Mouse (Mus musculus): ENCODE measurements around the gene Zdhhc25.

Zdhhc25 gene

DNA sequence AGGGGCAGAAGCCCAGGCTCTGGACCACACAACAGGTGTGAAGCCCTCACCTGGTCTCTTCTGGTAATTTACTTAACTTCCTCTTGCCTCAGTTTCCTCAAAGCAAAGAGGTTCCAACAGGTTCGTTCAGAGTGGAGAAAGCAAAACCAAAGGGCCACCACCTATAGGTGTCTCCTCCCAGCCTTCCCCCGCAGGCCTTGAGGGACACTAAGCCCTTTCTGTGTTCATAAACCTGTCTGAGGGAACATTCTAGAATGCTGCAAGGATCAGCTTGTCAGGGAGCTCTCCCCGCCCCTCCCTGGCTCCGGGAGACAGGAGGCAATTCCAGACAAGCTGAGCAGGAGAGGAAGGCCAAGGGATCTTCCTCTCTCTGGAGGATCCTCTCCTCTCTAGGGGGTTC lies at the start of gene Zdhhc25:
Gene Zdhhc25, plus strand, starts transcription at position 301 of the 400 bp plus-strand sequence.
- no peak for DNase-seq (ENCODE audit: low spot score in 2 of 2)

DNA sequence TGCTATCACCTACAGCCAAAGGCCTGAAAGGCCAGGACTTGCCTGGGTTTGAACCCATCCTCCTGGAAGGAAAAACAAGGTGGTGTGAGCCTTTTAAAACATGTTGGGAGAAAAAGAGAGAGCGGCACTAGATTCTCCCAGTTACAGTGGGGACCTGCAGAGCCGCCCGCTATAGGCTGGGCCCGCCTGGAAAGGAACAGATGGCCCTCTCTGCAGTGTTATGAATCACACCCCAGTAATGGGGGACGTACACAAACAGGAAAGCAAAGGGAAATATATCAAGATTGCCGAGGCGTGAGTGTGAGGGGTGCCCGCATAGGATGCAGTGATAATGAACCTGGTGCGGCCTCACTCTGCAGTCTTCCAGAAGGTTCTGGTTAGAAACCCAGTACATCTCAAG lies 47.2 kb upstream of the Zdhhc25 start:
- no peak for DNase-seq (ENCODE audit: low spot score in 2 of 2)

- peak in 1 of 2 experiments; percentile 20 for DNase-seq (ENCODE audit: low spot score in 2 of 2)
These were observed 44.6 kb upstream of the Zdhhc25 start for GRCm38 (mm10) chr15:88555476-88555875.

DNA sequence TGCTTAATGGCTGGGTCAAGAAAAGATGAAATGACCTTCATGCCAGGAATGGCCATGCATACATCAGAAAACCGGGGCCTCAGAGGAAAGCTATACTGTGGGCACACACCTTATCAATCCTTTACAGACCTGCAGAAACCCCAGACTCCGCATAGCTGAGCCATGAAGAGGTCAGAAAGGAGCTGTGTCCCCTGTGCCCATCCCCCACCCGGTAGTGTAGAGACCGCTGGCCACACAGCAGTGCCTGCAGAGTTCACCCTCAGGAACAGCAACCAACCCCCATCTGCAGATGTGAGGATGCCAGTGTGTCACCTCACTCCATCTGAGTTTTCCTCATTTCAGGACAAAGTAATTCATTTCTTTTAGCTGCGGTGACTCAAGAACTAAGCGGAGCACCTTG lies 39.5 kb upstream of the Zdhhc25 start:
- no peak for DNase-seq (ENCODE audit: low spot score in 2 of 2)

- DNase-seq (ENCODE audit: low spot score in 2 of 2) = no peak
These were observed 38.9 kb upstream of the Zdhhc25 start for GRCm38 (mm10) chr15:88561058-88561730.

DNA sequence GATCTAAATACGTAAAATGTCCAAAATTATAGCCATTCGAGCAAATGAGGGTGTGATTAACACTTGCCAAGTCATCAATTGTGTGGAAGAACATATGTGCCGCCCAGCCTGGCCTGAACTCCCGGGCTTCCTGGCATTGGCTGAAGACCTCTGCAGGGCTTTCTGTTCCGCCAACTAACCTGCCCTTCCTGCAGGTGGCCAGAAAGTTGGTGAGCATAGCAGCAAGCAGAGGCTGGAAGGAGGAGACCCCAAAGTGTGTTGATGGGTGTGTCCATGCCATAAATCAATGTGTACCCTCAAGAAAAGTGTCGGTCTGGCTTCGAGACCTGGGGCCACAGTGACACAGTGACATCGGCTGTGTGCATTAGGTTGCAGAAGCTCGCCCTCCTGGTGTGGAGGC lies 34.8 kb upstream of the Zdhhc25 start:
- DNase-seq (ENCODE audit: low spot score in 2 of 2) = no peak

GRCm38 (mm10) chr15:88565806-88566205 lies 34.3 kb upstream of the Zdhhc25 start:
- no peak for DNase-seq (ENCODE audit: low spot score in 2 of 2)

DNA sequence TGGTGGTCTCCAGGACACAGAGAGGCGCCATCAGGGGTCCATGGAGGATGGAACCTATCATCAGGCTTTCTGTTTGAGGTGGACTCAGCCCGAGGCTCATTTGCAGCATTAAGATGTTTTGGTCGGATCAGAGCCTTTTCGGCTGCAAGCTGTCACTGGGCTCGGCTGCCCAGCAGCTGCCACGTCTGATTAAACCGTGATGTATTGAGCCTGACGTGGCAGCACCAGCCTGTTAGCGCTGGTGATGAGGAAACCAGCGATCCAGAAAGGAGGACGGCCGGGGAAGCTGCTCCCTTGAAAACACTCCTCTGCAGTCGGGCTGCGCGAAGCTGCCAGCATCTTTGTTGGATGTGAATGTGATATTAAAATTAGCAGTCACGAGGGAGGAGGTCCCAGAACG lies 29.4 kb upstream of the Zdhhc25 start:
- DNase-seq (ENCODE audit: low spot score in 2 of 2) = no peak

DNA sequence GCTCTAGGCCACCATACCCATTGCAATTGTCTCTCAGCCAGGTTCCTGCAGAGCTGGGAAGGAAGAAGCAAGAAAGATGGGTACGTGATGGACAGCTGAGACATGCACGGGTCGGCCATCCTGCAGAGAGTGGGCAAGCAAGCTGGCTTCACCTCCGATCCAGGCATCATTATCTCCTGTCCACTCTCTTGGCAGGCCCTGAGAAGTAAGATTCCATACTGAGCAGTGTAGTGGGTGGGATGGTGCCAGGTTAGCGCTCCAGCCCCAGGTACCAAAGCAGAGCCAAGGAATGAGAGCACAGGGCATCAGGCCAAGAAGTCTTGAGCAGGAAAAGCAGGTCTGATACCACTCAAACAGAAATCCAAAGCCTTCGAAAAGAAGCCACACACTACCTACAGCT lies 20.6 kb upstream of the Zdhhc25 start:
- DNase-seq (ENCODE audit: low spot score in 2 of 2) = no peak

DNA sequence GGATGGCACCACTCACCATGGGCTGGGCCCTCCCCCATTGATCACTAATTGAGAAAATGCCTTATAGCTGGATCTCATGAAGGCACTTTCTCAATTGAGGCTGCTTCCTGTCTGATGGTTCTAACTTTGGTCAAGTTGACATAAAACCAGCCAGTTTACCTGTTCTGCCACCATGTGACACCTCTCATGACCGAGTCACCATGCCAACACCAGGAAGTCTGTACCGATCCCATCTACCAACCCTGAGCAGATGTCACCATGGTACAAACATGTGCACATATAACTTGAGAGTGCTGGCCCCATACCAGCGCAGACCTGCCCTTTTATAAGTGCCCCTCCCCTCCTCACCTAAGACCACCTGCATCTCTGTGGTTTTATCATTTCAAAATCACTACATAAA lies 2.4 kb downstream of the Zdhhc25 start:
- DNase-seq (ENCODE audit: low spot score in 2 of 2) = no peak

DNA sequence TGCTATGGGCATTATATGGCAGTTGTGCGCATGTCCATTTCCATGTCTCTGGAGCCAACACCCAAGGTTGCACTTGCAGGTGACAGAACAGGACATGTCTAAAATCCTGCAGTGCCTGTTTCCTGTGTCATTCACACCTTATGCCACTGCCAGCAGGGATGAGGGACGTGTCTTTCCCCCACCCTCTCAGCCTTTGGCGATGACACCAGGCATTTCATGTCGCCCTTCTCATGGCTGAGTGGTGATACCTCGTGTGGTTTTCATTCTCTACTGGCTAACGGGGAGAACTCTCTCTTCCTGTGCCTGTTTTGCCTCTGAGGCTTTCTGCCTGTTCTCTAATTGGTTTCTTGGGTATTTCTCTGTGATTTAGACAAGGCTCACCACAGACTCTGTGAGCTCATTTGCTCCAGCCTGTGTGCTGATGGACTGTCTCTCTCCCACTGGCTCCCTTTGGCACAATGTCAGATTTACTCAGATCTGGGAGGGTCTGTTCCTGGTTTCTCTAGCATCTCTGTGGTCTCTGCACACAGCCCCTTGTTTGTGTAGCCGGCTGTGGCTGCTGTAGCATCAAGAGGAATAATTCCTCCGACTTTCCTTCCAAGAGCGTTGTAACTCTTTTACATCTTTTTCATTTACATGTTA lies 3.1 kb downstream of the Zdhhc25 start:
- no peak for DNase-seq (ENCODE audit: low spot score in 2 of 2)

- no peak for DNase-seq (ENCODE audit: low spot score in 2 of 2)
These were observed 3.6 kb downstream of the Zdhhc25 start for GRCm38 (mm10) chr15:88603733-88604119.

DNA sequence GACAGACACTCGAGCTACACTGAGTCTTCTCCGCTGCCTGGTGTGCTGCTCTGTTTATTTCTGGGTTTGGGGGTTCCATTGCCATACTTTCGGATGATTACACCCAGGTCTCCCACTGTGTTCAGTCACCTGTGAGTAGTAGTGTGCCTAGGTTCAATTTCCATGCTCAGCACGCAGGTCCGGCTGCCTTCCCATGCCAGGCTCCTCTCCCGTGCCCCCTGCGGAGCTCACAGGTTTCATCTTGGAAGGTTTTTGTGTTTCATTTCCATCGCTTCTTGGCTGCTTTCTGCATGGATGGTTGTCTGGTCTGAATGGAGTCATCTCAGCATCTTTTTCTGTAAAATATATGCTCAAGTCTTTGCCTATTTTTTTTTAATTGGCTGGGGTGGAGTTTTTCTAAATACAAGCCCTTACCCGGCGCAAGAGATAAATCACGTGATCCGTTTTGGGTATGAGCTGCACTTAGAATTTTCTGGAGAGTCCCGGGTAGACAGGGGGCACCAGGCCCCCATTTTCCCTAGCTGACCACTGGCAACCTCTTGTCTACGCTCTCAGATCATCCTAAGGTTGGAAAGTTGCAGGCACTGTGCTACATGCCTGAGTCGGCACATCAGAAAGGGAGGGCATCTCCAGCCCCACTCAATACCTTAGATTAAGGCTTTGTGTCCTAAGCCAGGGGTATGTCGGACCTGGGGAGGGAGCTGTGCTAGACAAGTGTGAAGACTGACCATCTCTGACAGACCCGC lies 4.7 kb downstream of the Zdhhc25 start:
- DNase-seq (ENCODE audit: low spot score in 2 of 2) = no peak

- DNase-seq (ENCODE audit: low spot score in 2 of 2) = no peak
These were observed 5.3 kb downstream of the Zdhhc25 start for GRCm38 (mm10) chr15:88605415-88605785.

GRCm38 (mm10) chr15:88617125-88617524 lies 17.0 kb downstream of the Zdhhc25 start:
- no peak for DNase-seq (ENCODE audit: low spot score in 2 of 2)

DNA sequence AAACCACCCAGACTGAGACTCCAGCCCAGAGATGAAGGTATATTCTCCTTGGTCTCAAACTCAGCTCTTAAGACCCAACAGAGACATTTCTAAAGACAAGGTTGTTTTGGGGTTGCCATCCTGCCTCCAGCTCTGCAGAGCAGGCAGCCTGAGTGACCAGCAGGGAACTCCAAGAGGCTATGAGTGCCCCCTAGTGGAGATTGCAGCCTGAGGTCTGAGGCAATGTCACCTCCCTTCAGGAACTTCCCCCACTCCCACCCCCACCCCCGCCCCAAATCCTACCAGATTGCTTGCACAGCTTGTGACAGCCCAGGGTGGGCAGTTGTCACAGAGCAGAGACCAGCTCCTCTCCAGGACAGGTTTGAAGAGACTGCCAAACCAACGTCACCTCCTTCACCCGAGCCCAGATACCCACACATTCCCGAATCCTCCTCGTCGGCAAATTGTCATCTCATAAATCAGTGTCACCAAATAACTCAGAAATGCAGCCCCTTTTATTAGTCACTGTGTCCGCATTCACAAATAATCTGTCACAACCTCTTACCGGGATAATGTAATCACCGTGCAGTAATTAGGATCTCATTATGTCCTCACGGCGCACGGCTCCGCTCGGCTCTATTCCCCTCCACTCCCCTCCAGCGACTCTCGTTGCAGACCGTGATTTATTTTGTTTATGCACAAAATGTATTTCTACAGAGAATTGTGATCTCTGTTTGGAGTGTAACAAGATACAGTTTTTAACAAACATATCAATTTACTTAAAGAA lies 18.1 kb downstream of the Zdhhc25 start:
- DNase-seq (ENCODE audit: low spot score in 2 of 2) = peak; percentile 19 to 30

DNA sequence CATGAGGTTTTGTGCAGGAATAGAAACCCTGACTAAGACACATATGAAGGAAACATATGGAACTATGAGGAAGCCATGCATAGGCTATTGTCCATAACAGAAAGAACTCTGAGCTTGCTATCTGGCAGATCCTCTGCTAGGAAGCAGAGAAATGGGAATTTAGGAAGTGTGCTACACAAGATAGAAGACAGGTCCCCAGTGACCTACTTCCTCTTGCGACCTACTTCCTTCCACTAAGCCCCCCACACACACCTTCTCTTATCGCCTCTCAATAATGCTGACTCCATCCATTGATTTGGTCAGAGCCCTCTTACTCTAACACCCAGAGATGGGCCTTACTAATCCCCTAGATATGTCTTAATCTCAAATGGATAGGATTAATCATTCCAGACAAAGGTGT lies 19.9 kb downstream of the Zdhhc25 start:
- no peak for DNase-seq (ENCODE audit: low spot score in 2 of 2)

GRCm38 (mm10) chr15:88623891-88624290 lies 23.8 kb downstream of the Zdhhc25 start:
- no peak for DNase-seq (ENCODE audit: low spot score in 2 of 2)

- DNase-seq (ENCODE audit: low spot score in 2 of 2) = no peak
These were observed 24.8 kb downstream of the Zdhhc25 start for GRCm38 (mm10) chr15:88624874-88625277.

- DNase-seq (ENCODE audit: low spot score in 2 of 2) = no peak
These were observed 25.4 kb downstream of the Zdhhc25 start for GRCm38 (mm10) chr15:88625303-88626066.

- DNase-seq (ENCODE audit: low spot score in 2 of 2) = no peak
These were observed 26.9 kb downstream of the Zdhhc25 start for GRCm38 (mm10) chr15:88626886-88627488.

Data from frontal cortex, postnatal 25 days (tissue).